Mouse (Mus musculus) CH12.LX (cell line): Measurements from ENCODE around the gene Hspa12a.

Experiments used
- PAX5 ChIP-seq: IDR thresholded peaks from 2 replicates; pipeline ENCODE4 v1.6.1; 2012; ENCODE audit warnings: low read length, inconsistent platforms, mixed read lengths
- POLR2AphosphoS2 ChIP-seq: IDR thresholded peaks from 2 replicates; pipeline ENCODE4 v1.6.1; 2011; ENCODE audit warnings: low read depth, low read length, improper control_type of control experiment

DNA sequence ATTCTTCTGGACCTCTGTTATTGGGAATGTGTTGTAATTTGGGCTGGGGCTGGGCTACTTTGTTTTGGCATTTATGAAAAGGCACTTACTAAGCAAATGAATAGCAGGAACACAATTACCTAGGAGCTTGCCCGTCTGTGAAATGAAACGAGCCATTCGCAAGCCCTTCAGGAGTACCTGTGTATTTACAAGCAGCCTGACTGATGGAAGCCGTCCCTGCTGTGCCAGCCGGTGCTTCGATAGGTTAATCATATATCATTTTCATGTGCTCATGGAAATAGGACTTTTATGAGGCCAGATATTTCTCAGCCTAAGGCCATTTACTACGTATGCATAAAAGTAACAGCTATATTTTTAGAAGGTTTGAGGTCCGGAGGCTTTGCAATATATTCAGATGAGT lies 19.6 kb upstream of the Hspa12a start:
- no peak for TF ChIP-seq PAX5
- no peak for TF ChIP-seq POLR2AphosphoS2
